Mouse (Mus musculus): ENCODE measurements at regions not wholly inside any gene's neighbourhood (a gene's known extent, or its start where the extent isn't known, plus 50 kb on each side); places are given as distances from the start of the nearest gene placed in this dataset.

GRCm38 (mm10) chrX:77446755-77447154 is 64.1 kb upstream of the Tbl1x start:
- no peak overlapping the region for H3K4me2 ChIP-seq
- no peaks in the 10 kb centered on the region for H3K4me1 ChIP-seq
- no peak overlapping the region for H3K9ac ChIP-seq (replicated peaks)
- no peak for ATAC-seq (ENCODE audit: low FRiP score)
- no peaks in the 10 kb centered on the region for H3K9me3 ChIP-seq (replicated peaks)
- 79% methylated on average over 3 of the region's 3 CpGs for WGBS
- no peaks in the 10 kb centered on the region for H3K27me3 ChIP-seq (replicated peaks)
- no peak overlapping the region for H3K27ac ChIP-seq (replicated peaks)
- no peaks in the 10 kb centered on the region for H3K36me3 ChIP-seq
- no peak overlapping the region for H3K4me3 ChIP-seq (replicated peaks)

GRCm38 (mm10) chrX:77451977-77452675 is 58.7 kb upstream of the Tbl1x start:
- no peak overlapping the region for H3K27ac ChIP-seq (replicated peaks)

More at GRCm38 (mm10) chrX:77451977-77452675, 58.7 kb upstream of the Tbl1x start:
- Histone ChIP-seq H3K27me3 (replicated peaks) (no peaks in the 10 kb centered on the region), H3K4me3 (replicated peaks) (no peak overlapping the region), H3K4me1 (no peaks in the 10 kb centered on the region), H3K4me2 (no peak overlapping the region), H3K9me3 (replicated peaks) (no peaks in the 10 kb centered on the region), H3K36me3 (no peaks in the 10 kb centered on the region), H3K9ac (replicated peaks) (no peak overlapping the region)
- 63% methylated on average over 1 of the region's 1 CpGs for WGBS
- ATAC-seq (ENCODE audit: low FRiP score), result no peak
